Mouse (Mus musculus) adrenal gland, postnatal 14 days (tissue): ENCODE data around the gene Lrrc1. TPM values are rescaled to one million over a fixed set of nuclear protein-coding genes. Genes with fewer than 3 reads are reported as not detected.
A peak's percentile ranks its signal among the peaks of the same experiment; 100 is the strongest.

Experiments used
- DNase-seq: peaks from one replicate; pipeline ENCODE4 v3.0.0; 2021; ENCODE audit warnings: mixed read lengths
- total RNA-seq: library from RNA; stranded (reverse); gene quantifications from 2 replicates; pipeline ENCODE4 v1.2.3, GENCODE M21; 2021

Gene Lrrc1
- total RNA-seq, 1 experiment from 2014 or later: 11.3 TPM

DNA sequence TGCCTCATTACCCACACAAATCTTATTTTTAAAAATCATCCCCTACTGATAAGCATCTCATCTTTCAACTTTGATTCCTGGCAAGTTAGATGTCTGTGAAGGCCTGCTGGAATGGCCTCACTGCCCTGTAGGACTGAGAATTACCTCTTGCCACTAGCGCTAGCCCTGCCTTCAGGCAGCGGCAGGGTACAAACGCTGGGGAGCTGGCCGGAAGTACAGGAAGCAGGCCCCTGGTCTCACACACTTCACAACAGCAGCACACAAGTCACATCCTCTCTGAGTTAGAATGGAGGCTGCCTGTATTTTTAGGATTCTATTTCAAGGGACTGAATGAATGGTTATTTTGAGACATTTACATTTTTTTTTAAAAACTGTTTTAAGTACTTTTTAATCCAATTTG, 81.5 kb downstream of the Lrrc1 start:
- DNase-seq: no peak

DNA sequence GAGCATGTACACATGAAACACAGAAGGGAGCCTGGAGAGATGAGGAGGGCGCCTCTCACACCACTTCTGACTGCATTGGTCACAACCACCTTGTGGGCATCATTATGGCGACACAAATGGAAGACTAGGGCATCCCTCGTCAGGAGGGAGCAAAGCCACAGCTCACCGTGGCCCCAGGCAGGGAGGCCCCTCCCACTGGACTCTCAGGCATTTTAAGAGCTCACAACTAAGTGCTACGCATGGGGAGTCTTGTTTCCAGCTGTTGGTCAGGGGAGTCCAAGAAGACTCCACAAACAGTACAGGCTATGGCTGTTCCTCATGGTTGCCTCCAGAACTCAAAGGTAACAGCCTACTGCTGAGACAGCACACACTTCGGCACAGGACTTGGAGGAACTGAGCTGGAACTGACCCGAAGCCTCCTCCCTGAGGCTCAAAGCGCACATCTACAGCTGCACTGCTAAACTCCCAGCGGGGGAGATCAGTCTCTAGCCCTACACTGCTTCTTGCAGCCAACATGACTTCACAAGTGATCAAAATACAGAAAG, 83.2 kb downstream of the Lrrc1 start:
- no peak for DNase-seq

DNA sequence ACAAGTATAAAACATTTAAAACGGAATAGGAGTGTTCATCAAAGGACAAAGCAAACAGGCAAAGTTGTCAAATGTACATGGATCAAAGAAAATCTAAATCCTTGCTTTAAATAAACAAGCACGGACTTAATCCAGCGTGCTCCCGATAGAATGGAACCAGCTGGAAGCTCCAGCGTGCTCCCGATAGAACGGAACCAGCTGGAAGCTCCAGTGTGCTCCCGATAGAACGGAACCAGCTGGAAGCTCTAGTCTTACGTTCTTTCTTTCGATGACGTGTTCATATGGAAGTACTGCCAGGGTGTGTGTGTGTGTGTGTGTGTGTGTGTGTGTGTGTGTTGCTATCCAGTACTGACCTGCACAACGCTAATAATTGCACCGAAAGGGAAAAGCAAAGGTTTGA, 84.3 kb downstream of the Lrrc1 start:
- DNase-seq: no peak

DNA sequence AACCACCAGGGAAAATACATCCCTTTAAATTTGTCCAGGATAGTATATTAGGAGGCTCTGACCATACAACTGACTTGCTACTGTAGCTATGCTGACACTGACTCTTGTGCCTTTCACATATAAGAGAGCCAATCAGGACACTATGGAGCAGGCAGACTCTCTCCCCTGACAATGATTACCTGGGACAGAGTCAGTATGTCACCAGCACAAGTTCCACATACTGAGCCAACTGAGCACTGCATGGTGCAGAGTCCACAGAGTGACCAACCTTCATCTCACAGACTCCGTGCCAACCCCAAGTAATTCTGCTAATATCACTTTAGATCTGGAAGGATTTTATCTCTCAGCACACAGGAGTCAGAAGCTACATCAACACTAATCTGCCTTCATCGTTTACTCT, 85.3 kb downstream of the Lrrc1 start:
- DNase-seq: no peak

DNA sequence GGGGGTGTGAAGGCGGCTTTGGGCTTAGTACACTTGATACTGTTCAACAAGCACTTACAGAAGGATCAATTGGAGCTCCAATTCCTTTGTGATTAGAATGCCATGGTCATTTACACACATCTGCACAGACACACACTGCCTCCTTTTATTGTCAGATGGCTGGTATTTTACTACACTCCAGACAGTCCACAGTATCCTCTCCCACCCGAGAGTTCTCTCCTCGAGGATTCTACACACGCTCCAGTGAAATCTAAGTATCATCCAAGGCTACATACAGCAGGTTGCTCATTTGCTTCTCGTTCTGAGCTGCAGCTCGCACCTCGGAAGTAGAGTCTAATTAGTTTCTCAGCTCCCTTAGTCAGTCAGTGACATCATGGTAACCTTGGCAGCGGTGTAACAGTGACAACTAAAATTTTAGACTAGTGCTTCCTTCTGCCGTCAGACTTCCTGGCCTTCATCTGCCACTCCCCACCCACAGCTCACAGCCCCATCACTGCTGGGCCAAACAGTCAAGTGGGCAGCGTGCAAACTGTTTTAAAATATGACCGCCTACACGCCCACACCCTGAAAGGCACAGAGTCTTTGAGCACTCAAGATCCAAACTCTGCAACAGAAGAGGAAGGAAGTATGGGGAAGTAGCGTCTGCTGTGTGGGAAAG, 88.4 kb downstream of the Lrrc1 start:
- no peak for DNase-seq

DNA sequence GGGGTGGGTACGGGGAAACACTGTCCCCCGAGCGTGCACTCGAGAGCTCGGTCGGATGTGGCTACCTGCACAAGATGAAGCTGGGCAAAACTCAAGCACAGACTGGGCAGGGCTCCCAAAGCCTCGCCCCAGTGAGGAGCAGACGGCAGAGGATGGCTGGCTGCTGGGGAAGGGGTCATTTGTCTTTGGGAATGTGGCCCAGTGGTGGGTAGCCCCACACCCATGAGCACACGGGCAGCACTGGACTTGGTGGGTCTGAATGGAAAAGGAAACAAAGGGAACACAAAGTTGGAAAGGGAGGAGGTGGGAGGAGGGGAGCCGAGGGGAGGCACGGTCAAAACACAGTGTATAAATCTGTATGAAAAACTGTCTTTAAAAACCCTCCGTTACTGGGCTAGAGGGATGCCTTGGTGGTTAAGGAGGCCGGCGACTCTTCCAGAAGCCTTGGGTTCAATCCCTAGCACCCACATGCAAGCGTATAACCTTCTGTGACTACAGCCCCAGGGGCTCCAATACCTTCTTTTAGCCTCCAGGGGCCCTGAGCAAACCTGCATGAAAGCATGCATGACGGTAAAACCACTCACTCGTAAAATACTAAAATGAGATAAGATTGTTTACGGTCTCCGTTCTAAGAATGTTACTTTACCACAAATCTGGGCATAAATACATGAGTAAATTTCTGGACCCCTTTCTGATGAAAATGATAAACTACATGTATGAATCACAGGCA, 89.1 kb downstream of the Lrrc1 start:
- DNase-seq: no peak

DNA sequence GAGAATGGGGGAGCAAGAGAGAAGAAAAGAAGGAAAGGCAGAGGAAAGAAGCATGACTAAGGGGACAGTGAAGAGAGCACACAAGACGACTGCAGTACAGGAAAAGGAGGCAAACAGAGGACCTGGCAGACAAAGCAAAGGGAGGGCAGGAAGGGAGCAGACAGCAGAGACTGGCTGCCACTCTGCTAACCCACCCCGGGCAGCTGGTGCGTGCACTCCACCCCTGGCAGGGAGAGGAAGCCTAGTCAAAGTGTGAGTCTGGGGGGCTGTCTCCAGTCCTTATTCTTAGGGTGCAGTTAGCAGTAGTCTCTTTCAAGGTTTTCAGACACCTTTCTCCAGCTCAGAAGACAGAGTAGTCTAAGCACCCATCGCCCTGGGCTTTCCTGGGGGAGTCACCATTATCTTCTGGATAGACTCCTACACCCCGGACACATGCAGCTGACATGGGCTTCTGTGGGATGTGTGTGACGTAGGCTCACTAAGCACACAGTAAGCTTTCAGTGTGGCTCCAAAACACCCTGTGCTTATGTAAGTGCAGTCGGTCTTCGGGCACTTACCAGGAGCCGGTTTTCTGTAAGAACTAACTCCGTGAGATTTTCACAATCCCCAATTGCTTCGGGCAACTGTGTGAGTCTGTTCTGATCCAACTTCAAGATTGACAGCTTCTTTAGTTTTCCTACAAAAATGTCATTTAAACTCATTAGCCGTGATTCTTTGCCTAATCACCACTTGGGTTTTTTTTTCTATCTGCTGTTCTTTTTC, 92.4 kb downstream of the Lrrc1 start:
- DNase-seq: no peak

DNA sequence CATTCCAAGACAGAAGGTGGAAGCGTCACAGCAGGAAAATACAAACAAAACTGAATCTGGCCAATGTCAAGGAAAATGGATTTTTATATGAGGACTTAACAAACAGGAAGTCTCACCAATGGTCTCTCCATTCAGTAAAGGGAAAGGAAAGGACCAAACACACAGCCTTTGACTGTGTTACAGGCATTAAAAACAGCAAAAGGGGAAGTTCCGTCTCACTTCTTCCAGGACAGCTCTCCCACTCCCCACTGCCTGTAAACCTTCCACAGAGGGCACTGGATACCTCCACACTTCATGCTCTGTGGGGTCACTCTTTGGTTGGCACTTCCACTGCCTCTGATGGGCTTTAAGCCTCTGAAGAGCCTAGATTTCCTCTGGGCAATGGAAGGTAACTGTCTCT, 94.2 kb downstream of the Lrrc1 start:
- DNase-seq: no peak

DNA sequence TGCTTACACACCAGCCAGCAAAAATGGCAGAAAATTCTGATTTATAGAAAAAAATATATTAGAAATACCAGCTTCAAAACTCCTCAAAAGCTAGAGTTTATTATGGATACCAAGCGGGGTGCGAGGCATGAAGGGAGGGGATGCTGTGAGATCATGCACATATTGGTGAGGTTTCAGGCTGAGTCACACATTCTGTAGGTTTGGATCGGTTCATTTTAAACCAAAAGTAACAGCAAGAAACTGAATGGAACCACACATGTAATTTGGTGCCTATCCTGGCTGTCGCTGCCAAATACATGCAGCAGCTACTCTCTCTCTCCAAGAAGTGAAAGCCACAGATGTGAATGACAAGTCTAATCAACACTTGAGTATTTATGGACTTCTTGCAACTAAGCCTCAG, 99.8 kb downstream of the Lrrc1 start:
- DNase-seq: no peak

DNA sequence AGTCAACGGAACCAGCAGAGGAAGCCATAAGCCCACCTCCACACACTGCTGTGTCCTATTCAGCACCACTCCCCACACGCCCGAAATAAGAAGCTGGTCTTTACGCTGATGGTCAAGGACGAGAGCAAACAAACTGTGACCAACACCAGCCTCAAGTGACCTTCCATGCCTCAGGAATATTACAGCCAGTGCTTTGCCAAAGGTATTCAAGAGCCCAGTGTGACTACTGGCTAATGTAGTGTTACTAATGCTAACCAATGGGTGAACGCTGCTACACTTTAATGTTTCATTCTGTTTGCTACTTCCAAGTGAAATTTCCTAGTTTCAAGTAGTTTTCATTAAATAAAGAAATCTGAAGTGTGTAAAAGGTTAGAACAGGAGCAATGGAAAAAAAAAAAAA, 105.3 kb downstream of the Lrrc1 start:
- DNase-seq: no peak

DNA sequence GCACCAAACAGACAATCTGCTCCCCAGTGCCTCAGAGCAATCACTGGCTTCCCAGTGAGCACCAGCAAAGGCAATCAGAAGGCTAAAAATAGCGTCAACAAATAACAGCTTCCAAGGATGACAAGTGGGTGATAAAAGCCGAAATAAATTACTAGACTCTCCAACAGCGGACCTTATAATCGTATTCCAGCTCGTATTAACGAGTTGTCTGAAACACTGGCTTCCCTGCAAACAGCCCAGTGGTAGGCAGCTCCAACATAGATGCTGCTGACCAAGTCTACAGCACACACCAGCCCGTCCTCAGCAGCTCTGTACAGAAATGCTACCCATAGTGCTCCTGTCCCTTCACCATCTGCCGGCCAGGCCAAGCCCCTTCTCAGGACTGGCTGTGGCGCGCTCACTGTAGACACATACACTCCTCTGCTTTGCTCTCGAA, 105.8 kb downstream of the Lrrc1 start:
- DNase-seq: no peak

DNA sequence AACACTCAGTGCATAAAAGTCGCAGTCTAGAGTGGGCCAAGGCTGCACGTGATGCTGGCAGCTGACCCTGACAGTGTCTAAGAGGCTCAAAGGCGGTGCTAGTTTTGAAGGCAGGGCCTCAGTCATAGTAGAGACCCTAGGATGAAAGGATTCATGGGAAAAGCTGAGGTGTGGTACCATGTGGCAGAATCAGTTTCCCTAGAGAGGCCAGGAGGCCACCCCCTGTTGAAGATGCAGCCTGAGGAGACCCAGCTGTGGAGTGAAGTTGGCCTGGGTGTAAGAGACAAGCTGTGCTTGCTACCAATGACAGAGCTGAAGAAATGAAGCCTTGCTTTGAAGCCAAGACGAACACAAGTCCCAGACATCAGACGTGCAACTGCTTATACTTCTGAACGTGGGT, 107.5 kb downstream of the Lrrc1 start:
- DNase-seq: no peak

DNA sequence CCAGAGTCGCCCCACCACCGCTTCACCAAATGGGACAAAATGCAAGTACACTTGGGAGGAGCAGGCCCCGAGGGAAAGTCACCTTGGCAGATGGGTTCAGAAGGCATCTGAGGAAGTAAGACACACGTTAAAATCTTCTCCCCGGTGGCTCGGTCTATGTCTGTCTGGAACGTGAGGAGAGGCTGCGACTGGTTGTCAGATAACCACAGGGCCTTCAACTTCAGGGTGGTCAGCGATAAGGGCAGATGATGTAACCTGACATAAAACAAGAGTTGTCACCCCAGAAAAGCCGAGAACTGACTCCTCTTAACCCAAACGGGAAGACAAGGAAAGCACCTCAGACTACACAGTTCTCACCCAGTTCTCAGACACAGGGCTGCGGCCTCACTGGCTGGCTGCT, 109.7 kb downstream of the Lrrc1 start:
- DNase-seq: no peak

DNA sequence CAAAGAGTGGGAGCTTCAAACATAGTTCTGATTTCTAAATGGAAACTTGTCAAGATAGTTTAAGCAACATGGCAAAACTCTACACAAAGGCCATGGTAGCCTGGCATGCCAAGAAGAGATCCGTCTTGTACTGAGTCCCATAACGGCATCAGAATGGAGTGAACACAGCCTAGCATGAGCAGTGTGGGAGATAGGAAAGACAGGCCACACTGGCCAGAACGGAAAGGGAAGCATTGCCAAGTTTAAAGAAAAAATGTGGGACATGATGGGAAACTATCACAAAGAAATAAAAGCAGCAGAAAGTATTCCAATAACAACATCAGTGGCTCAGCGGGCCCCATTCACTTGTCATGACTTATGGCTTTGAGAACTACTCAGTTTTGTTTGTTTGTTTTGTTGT, 111.2 kb downstream of the Lrrc1 start:
- DNase-seq: no peak

DNA sequence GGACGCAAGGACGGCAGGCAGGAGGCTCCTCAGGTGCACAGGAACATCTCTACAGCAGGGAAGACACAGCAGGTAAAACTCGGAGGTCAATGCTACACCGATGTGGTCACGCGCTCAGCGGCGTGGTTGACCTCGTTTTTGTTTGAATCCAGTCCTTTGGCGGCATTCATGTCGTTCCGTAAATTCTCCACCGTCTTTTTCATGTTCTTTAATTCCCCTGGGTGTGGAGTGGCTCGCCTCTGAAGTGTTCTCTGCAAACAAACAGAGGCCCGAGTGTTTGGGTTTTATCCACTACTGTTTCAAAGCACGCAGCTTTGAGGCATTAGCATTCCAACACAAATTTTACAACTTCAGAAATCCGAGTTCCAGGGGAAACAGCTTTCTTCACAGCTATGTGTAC, 112.6 kb downstream of the Lrrc1 start:
- DNase-seq: no peak

DNA sequence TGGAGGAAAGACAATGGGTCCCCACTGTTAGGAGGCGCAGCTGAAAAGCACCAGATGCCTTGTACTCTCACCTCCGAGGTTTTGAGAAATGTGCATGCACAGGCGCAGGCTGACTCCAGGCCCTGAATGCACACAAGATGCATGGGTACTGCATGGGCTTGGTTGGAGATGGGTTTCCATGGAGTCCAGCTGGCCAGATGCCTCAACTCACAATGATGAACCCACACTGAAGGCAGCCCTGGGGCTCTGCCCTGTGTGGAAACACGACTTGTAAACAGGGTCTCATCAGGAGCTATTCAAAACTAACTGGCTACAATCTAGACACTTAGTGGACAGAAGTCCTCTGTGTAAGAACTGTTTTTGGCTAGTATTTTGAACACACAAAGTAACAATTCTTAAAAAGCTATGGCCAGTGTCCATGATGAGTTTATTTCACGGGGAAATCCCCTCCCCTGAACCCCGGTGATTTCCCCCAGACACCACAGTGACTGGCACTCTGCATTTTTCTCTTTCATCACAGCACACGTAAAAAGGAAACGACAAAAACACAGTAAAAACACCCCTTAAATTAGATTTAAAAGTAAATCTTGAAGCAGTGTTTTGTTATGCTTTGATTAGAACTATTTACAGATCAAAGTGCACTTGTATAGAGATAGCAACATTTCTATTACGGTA, 114.1 kb downstream of the Lrrc1 start:
- no peak for DNase-seq

DNA sequence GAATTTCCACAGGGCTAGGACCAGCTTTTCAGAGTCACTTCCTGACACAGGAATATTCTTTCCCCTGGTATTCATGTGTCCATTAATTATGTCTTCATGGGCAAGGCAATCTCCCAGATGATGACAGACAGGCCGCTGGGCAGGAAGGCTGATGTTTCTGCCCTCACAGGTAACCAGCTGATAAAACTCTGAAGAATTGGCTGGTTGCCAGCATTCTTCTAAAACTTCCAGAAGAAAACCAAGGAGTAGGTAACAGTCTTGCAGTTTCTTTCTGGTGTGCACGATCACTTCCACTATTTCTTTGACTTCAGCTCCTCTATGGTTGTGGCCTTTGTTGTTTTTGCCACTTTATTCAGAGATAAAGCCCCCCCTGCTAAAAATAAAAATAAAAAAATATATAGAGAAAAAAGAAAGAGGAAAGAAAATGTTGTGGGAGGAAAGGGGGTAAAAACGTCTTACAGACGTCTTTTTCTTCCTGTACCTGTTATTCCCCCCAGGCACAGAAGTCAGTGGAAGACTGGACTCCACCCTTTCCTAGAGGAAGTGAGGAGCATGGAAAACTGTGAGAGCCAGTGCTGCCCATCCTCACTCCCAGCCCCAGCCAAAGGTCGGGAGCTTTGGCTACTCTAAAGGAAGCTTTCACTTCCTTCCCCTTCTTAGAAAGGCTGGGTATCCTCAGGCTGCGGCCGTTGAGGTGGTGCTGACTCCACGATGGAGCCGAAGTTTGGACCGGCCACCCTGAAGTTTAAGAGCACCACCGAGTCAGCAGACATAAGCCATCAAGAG, 115.2 kb downstream of the Lrrc1 start:
- no peak for DNase-seq

DNA sequence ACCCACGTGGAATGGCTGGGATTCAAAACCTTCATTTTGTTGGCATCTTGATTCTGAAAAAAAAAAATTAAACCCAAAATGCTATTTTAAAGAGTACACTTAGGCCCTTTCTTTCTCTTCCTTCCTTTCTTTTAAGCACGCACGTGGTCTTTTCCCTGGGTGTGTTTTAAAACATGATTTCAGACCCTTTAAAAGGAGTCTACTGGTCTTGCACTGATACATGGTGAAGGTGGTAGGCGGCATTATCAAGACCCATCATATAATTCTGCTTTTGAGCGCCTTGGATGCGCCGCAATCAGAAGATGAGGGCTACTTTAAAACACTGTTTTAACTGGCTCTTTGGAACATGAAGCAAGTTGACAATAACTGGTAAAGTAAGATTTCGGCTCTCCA, 115.9 kb downstream of the Lrrc1 start:
- DNase-seq: no peak

DNA sequence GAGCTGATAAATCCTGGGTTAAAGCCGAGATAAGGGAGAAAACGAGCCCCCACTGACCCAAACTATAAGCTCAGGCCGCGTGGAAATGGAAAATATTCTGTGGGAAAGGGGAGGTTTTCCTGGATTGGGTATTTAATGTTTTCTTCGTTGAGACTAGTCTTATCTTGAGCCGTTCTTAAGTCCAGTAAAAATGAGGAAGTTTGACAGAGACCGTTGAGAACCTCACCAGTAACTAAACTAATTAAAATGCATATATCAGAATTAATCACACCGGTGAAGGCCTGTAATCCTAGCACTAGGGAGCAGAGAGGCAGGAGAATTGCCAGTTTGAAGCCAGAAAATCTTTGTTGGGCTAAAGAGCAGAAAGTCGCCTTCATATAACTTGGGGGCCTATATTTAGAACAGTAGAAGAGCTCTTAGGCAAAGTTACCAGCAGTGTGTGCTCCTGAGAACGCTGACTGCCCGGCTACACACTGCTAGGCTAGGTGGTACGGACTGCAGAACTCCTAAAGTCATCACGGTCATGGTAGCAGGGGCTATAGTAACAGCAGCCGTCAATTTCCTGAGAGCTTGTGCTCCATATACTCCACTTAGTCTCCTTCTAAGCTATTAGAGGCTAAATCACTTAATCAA, 116.4 kb downstream of the Lrrc1 start:
- DNase-seq: no peak

DNA sequence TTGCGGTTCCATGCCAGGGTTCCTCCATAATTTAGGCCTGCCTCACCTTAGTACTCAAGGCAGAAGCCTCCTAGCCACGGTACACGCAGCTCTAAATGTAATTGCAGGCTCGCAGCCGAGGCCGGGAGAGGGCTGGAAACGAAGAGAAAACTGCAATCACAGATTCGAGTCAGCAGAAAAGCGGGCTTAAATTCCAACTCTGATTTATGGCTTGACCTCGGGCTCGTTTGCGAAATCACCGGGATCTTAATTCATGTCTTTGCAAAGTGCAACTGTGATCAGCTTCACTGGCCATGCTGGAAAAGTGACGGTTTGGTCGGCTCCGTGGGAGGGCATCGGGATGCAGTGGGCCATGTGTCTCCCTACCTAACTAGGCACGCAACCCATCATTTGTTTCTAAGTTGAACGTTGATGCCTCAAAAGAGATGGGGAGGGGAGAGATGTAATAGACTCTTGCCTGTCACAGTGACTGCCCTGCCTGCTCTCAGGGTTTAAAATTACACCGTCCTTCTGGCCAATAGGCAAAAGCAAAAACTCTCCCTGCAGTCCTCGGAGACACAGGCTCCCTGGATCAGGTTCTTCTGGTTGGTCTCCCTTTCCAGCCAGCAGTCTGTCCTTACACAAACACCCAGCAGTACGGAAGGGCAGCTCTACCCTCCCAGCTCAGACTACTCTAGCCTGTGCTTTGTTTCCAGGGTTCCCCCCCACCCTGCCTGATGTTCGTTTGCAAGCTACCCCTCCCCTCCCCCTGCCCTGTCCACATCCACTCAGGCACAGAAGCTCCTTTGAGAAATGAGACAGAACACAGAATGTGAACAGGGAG, 117.2 kb downstream of the Lrrc1 start:
- DNase-seq: peak; percentile 78
